Mouse (Mus musculus) lung, postnatal 0 days (tissue): ENCODE data around the gene Fscn2.

Experiments used
- CTCF ChIP-seq: IDR thresholded peaks from 2 replicates; pipeline ENCODE4 v1.5.1; 2016; ENCODE audit warnings: antibody characterized with exemption, mild to moderate bottlenecking
- EP300 ChIP-seq: IDR thresholded peaks from 2 replicates; pipeline ENCODE4 v1.6.1; 2016; ENCODE audit warnings: antibody characterized with exemption, mild to moderate bottlenecking, control low read depth

- peak; percentile 67 for TF ChIP-seq EP300
- no peak for TF ChIP-seq CTCF
These were observed 10.6 kb upstream of the Fscn2 start for GRCm38 (mm10) chr11:120350711-120351110.
